Mouse (Mus musculus): ENCODE data around the gene Cartpt.
"Not testable (repeated sequence)": the region's sequence is repeated elsewhere in the genome, so short reads cannot be mapped to it uniquely, and the experiment has no call there.

Cartpt gene

DNA sequence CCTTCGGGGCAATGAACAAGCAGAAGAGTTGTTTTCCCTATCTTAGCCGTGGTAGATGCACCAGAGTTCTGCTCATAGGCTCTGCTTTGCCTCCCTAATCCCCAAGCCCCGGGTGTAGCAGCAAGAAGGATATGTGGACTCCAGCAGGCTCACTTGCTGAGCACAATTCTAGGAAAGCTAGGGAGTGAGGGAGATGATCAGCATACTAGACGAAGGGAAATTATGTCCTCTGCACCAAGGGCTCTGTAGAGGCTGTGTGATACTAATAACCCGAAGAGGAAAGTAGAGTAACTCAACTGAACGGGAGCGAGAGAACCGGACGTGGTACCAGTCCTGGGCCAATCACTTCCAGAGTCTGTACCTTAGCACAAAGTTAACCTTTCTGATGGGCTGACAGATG is at the start of gene Cartpt:
Gene Cartpt, minus strand, starts transcription at position 127 of the 400 bp plus-strand sequence.
- DNase-seq, result no peak

- no peak for DNase-seq
These were observed 46.5 kb upstream of the Cartpt start for GRCm38 (mm10) chr13:99947417-99947816.

- DNase-seq, result no peak
These were observed 42.6 kb upstream of the Cartpt start for GRCm38 (mm10) chr13:99943525-99943924.

DNA sequence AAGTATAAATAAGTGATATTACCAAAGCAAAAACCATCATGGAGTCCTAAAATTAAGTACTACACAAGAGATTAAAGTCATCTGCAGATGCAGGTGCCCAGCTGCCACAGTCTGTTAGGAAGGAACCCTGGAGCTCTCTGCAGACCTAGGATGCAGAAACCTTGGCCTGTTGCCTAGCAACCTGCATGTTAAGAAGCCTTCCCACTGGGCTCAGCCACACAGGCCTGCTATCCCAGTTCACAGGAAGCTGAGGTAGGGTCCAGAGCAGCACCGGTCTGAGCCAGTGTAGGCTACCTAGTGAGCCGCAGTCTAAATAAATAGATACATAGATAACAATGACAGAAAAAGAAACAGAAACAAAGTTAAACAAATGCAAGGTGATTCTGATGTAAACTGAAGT is 39.7 kb upstream of the Cartpt start:
- no peak for DNase-seq

GRCm38 (mm10) chr13:99939320-99939671 is 38.4 kb upstream of the Cartpt start:
- no peak for DNase-seq

DNA sequence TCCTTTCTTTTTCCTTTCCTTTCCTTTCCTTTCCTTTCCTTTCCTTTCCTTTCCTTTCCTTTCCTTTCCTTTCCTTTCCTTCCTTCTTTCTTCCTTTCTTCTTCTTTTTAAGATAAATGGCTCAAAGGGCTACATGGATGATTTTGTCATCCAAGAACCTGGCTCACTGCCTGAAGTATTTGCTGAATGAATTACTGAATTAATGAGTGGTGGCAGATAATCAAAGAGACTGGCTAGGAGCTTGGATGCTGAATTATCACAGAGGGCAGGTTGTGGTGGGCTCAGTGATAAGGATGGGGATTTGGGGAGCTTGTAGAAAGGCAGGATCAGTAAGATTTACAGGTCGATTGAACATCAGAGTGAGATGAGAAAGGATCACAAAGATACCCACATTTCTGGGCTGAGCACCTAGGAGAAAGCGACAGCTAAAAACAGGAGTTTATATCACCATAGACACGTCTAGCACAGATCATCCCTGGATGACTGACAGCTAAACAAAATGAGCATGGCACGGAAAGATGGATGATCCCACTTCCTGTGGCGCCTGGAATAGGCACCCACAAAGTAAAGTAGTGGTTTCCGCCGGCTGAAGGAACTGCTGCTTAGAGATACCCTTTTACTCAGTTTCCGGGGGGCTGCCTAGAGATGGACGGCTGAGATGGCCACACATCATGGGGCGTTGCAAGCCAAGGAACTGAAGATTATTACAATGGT is 37.9 kb upstream of the Cartpt start:
- no peak for DNase-seq

DNA sequence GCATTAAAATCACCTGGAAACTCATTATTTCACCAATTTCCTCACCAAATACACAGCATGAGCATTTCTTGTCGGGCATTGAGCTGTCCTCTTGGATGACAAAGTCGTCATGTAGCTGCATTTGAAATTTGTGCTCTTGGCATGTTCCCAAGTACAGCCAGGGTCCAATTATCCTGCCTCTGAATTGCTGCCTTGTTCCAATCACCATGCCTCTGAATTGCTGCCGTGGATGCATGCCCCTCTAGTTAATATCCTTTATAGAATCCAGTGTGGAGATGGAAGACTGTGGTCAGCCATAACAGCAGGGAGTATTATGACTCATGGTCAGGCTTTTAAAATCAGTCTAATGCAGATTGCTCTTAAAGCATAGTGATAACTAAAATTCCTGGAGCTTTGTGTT is 36.9 kb upstream of the Cartpt start:
- DNase-seq, result no peak

- no peak for DNase-seq
These were observed 31.5 kb upstream of the Cartpt start for GRCm38 (mm10) chr13:99932406-99932805.

DNA sequence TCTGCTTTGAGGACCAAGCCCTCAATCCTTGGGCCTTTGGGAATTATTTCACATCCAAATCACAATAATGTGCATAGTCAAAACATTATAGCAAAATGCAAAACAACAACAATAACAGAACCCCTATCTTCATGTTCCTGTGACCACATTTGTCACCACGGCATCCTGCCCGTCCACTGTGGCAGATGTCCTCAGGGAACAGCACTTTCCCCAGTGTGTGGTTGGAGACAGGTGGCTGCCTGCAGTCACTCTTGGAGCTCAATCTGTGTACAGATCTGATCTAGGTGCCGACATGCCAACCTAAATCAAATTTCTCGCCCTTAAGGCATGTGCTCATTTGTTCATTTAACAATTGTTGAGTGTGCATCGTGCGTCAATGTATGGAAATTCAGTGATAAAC is 30.6 kb upstream of the Cartpt start:
- DNase-seq, result no peak

DNA sequence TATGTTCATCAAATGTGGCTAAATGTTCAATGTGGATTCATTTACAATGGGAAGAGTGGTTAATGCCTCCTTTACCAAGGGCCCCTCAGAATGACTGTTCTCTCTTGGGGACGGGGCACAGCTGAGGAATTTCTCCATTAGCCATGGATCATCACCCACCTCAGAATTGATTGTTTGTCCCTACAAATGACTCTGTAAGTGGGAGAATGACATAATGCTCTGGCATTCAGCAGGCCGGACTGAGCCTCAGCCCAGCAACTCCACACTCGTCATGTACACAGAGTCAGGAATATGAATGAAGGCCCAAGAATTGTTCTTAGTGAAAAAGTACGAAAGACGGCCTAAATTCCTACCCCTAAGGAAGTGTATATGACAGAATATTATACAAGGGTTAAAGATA is 25.4 kb upstream of the Cartpt start:
- no peak for DNase-seq

DNA sequence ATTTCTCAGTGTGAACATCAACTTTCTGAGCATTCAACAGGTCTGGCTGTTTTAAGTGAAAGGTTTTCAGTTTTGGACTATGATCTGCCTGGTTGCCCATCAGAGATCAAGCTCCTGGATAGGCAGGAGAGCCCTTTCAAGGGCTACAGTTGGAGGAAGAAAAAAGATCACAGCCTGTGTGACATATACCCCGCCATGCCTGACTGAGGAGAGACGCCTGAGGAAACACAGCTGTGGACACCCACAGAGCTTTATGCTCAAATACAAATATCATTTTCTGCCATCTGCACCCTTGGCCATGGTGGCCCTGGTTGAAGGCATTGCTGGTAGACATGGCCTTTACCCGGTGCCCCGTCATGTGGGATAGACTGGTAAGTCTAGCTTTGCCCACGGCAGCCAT is 14.7 kb upstream of the Cartpt start:
- no peak for DNase-seq

GRCm38 (mm10) chr13:99900557-99900892 is 366 bp downstream of the Cartpt start:
- DNase-seq, result peak; percentile 34

DNA sequence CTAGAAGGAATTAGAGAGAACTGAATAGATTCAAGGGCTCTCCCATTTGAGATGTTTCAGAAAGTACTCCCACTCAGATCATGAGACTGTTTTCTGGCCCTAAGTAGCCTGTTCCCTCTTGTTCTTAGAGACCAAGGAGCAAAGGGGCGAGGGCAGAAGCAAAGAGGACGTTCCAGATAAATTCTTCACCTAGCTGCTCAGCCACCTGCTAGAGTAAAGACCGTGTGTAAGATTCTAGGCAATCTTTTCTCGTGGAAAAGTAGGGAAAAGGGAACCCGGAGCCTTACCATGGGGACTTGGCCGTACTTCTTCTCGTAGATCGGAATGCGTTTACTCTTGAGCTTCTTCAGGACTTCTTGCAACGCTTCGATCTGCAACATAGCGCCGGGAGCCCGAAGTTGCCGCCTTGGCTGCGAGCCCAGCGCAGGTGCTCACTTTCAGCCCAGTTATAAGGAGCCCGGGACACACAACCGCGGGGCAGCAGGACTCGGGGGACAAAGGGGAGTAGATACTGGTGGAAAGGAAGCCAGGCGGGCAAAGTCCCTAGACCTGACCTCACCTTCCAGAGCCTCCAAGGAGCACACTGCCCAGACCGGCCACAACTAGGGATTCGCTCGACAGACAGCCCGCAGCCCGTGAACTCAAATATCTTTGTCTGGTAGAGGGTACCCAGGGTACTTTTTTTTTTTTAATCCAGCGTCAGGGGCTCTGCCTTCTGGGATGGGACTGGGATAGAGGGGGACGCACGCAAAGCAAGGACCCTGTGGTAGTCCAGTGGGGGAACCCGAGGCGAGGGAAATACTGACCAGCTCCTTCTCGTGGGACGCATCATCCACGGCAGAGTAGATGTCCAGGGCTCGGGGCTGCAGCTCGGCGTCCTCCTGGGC is 978 bp downstream of the Cartpt start:
- DNase-seq, result peak; percentile 6

DNA sequence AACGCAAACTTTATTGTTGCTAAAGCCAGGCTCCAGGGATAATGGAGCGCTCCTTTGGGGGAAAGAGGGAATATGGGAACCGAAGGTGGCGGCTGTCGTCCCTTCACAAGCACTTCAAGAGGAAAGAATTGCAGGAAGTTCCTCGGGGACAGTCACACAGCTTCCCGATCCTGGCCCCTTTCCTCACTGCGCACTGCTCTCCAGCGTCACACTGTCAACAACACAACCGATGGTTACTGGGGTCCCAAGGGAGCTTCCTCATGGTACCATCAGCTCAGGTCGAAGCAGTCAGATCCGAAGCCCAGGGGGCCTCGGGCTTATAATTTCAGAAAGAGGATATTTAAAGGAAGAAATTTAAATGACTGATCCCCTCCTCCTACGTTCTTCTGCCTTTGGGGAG is 2.1 kb downstream of the Cartpt start:
- DNase-seq, result no peak

- DNase-seq, result no peak
These were observed 15.3 kb downstream of the Cartpt start for GRCm38 (mm10) chr13:99885636-99886035.

DNA sequence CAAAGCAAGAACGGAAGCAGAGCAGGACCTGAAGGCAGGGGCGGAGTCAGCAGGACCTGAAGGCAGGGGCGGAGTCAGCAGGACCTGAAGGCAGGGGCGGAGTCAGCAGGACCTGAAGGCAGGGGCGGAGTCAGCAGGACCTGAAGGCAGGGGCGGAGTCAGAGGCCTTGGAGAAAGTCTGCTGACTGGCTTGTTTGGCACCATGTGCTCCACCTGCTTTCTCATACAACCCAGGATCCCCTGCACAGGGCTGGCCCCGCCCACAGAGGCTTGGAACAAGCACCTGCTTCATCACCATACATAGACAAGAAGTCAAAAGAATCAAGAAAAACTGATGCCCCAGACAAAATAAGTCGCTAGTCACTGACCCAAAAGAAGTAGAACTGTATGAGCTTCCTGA is 19.1 kb downstream of the Cartpt start:
- not testable (repeated sequence) for DNase-seq

DNA sequence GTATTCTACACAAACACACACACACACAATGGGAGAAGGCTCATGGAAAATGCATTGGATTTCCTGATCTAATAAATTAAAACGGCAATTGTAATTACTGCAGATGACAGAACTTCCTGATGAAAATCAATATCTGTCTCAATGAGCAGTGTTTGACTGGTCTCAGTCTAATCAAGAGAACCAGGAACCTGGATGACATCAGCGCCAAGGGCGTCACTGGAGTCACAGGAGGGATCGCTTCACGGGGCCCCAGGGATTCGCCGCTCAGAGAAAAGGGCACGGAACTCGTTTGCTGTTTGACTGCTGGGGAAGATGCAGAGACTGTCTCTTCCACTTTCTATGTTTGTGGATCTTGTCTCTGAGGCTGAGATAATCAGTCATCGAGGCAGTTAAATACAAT is 21.2 kb downstream of the Cartpt start:
- no peak for DNase-seq

- no peak for DNase-seq
These were observed 28.8 kb downstream of the Cartpt start for GRCm38 (mm10) chr13:99872059-99872458.

DNA sequence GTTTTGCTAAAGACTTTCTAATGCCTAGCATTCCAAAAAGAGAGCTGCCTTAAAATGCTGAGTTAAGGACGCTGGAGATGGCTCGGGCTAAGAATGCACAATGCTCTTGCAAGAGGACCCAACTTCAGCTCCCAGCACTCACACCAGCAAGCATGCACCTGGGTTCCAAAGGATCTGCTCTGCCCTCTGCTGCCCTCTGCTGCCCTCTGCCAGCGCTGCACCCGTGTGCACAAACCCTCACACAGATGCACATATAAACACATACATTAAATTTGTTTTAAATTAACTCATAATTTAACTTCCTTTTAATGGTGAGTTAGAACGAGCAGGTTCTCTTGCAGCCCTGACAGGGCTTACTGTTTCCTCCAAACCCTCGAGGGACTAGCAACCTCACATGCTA is 32.5 kb downstream of the Cartpt start:
- DNase-seq, result no peak

- no peak for DNase-seq
These were observed 36.6 kb downstream of the Cartpt start for GRCm38 (mm10) chr13:99864331-99864730.

DNA sequence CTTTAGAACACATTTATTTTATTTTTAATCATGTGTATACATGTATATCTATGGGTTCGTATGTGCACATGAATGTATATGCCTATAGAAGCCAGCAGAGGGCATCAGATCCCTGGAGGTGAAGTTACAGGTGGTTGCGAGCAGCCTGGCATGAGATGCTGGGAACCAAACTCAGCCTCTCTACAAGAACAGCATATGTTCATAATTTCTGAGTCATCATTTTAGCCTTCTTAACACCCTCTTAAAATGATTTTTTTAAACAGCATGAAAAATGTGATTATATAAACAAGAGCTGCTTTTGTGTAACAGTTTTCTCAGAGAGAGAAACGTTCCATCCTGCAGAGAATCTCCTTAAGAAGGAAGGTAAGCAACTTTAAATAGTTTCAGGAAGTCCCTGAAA is 40.2 kb downstream of the Cartpt start:
- no peak for DNase-seq

DNA sequence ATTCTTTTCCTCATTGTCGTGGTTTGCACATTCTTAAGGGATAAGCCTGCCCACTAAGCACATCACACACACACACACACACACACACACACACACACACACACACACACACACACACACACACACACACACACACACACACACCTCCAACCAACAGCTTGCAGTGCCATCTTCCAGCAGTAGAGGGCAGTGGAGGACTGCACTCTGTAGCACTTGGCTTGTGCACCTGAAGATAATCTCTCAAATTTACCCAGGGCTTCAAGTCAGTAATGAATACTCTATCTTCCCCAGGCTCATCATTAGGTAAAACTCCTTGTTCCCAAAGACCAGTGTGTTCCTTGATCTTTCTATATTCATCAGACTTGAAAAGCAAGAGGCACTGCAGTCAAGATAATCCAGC is 41.8 kb downstream of the Cartpt start:
- peak; percentile 56 for DNase-seq

DNA sequence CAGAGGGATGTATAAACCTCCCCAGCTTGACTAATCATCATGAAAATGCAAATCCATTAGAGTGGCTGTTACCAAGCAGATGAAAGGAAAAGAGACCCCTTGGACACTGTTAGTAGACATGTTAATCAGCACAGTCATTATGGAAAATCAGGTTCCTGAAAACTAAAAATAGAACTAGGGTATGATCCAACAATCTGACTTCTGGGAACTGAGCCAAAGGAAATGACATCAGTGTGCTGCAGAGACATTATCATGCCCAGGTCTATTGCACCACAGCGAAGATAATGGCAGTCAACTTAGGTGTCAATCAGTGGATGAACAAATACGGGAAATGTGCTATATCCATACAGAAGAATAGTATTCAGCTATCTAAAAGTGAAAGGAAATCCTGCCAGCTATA is 43.0 kb downstream of the Cartpt start:
- no peak for DNase-seq

GRCm38 (mm10) chr13:99857336-99857735 is 43.6 kb downstream of the Cartpt start:
- DNase-seq, result no peak

GRCm38 (mm10) chr13:99855229-99855628 is 45.7 kb downstream of the Cartpt start:
- DNase-seq, result no peak

All from kidney, adult 18-20 months (tissue).